Mouse (Mus musculus): ENCODE data around the gene Rhot2. TPM values are rescaled to one million over a fixed set of nuclear protein-coding genes. Genes with fewer than 3 reads are reported as not detected.

Gene Rhot2
- polyA plus RNA-seq, 1 experiment from 2014 or later, result 32.7 TPM

GRCm38 (mm10) chr17:25881691-25882090 is 37.0 kb upstream of the Rhot2 start:
- Histone ChIP-seq H3K9ac (ENCODE audit: low read length) (no peak overlapping the region), H3K27me3 (ENCODE audit: control insufficient read depth, insufficient read depth, low read length) (no peaks in the 10 kb centered on the region), H3K9me3 (replicated peaks; ENCODE audit: control insufficient read depth, low read length) (no peaks in the 10 kb centered on the region), H3K4me3 (ENCODE audit: low read length) (no peak overlapping the region), H3K27ac (ENCODE audit: low read length) (no peak overlapping the region), H3K4me2 (ENCODE audit: low read depth, low read length) (no peak overlapping the region), H3K36me3 (ENCODE audit: control insufficient read depth, insufficient read depth) (peaks cover 16% of the 10 kb centered on the region), H3K4me1 (ENCODE audit: control insufficient read depth, insufficient read depth, low read length) (peaks cover 3% of the 10 kb centered on the region; the same call in 1 of the 2 replicates)
- ATAC-seq (replicated peaks; ENCODE audit: extremely low read depth, insufficient read depth, low FRiP score), result no peak
- 47% methylated on average over 4 of the region's 4 CpGs for WGBS

DNA sequence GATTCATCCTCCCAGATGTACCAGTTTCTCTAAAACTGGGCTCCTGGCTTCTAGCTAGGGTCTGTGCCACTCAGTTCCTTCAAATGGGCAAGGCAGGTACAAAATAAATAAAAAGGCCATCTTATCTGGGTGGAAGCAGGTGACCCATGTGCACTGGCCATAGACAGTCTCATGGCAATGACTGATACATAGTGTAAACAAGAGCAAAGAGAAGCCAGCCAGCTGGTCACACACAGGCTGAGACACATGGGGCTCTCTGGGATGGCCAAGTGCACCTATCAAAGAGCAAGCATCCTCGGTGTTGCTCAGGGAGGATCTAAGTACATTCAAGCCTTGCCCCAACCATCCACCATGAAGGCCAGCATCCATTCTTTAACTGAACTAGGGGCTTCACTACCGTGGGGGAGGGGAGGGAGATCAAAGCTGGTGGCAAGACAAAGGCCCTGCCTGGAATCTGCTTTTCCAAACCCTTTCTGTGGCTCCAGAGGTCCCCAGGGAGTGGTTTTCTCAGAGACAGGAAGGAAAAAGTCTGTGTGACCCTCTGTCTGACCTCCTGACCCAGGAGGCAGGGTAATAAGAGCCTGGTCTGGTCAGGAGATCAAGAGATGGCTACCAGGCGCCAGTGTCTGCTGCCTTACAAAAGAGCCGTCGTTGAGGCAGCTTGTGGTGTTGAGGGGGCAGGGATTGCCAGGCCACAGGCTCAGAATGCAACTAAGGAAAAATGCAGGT is 36.4 kb upstream of the Rhot2 start:
- no peak overlapping the region for H3K9ac ChIP-seq (ENCODE audit: low read length)
- no peaks in the 10 kb centered on the region for H3K9me3 ChIP-seq (replicated peaks; ENCODE audit: control insufficient read depth, low read length)
- H3K4me1 ChIP-seq (ENCODE audit: control insufficient read depth, insufficient read depth, low read length), result peaks cover 9% of the 10 kb centered on the region
- peaks cover 16% of the 10 kb centered on the region for H3K36me3 ChIP-seq (ENCODE audit: control insufficient read depth, insufficient read depth)
- H3K4me2 ChIP-seq (ENCODE audit: low read depth, low read length), result no peak overlapping the region
- ATAC-seq (replicated peaks; ENCODE audit: extremely low read depth, insufficient read depth, low FRiP score), result no peak
- H3K27ac ChIP-seq (ENCODE audit: low read length), result no peak overlapping the region
- no peak overlapping the region for H3K4me3 ChIP-seq (ENCODE audit: low read length)
- WGBS, result 21% methylated on average over 5 of the region's 5 CpGs
- H3K27me3 ChIP-seq (ENCODE audit: control insufficient read depth, insufficient read depth, low read length), result no peaks in the 10 kb centered on the region

DNA sequence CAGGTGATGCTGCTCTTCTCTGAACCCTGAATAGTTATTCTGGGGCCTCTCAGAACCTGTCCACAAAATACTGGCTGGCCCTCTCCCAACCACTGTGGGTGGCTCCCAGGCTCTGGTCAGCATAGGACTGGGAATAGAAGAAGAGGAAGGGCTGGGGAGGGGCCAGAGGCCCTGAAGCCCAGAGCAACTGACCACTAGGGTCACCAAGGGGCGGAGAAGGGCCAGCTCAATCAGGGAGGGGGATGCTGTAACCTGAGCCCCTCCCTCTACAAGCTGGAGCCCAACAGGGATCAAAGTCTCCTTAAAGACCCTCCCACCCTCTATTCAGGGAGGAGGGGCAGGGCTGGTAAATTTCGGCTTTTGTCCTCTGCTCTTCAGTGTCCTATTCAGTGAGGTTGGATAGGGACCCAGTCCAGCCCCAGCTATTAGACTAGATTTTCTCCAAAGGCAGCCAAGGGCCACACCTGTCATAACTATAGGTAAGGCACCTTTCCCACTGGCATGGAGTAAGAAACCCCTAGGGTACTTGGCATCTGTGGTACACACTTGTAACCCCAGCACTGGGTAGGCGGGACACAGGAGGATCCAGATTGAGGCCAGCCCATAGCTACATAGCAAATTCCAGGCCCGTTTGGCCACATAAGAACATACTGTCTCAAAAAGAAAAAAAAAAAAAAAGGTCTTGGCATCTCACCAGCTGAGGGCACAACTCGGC is 35.7 kb upstream of the Rhot2 start, which contains the start of gene Wfikkn1:
Wfikkn1 (minus strand) TSS at position 663 of the 715 bp plus-strand sequence.
- no peak within 1 kb of the TSS for H3K4me3 ChIP-seq (ENCODE audit: low read length)
- no peak within 1 kb of the TSS for H3K4me2 ChIP-seq (ENCODE audit: low read depth, low read length)
- H3K27ac ChIP-seq (ENCODE audit: low read length), result no peak within 1 kb of the TSS
- H3K9me3 ChIP-seq (replicated peaks; ENCODE audit: control insufficient read depth, low read length), result no peaks in the 10 kb centered on the region
- WGBS, result 61% methylated on average over 5 of the region's 5 CpGs
- H3K36me3 ChIP-seq (ENCODE audit: control insufficient read depth, insufficient read depth), result peaks cover 16% of the 10 kb centered on the region
- peaks cover 11% of the 10 kb centered on the region for H3K4me1 ChIP-seq (ENCODE audit: control insufficient read depth, insufficient read depth, low read length)
- no peak within 1 kb of the TSS for H3K9ac ChIP-seq (ENCODE audit: low read length)
- ATAC-seq (replicated peaks; ENCODE audit: extremely low read depth, insufficient read depth, low FRiP score), result no peak
- H3K27me3 ChIP-seq (ENCODE audit: control insufficient read depth, insufficient read depth, low read length), result no peaks in the 10 kb centered on the region

DNA sequence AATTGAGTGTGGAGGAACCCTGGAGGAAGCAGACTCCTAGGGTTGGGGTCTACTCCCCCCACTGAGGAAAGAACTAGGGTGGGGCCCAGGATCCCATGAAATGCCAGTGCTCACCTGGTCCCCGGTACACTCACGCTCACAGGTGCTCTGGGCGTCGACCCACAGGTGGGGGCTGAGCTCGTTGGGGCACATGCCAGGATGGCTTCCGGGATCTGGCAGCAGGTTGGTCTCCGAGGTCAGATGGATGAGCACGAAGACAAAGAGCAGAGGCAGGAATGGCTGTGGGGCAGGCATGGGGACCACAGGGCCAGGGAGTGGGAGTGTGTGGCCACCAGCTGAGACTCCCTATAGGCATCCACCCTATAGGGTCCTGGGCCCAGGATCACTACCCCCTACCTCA is 35.1 kb upstream of the Rhot2 start:
- Histone ChIP-seq H3K9me3 (replicated peaks; ENCODE audit: control insufficient read depth, low read length) (no peaks in the 10 kb centered on the region), H3K27ac (ENCODE audit: low read length) (no peak overlapping the region), H3K4me3 (ENCODE audit: low read length) (no peak overlapping the region), H3K9ac (ENCODE audit: low read length) (no peak overlapping the region), H3K36me3 (ENCODE audit: control insufficient read depth, insufficient read depth) (peaks cover 16% of the 10 kb centered on the region), H3K4me1 (ENCODE audit: control insufficient read depth, insufficient read depth, low read length) (peaks cover 11% of the 10 kb centered on the region), H3K27me3 (ENCODE audit: control insufficient read depth, insufficient read depth, low read length) (no peaks in the 10 kb centered on the region), H3K4me2 (ENCODE audit: low read depth, low read length) (no peak overlapping the region)
- no peak for ATAC-seq (replicated peaks; ENCODE audit: extremely low read depth, insufficient read depth, low FRiP score)
- 79% methylated on average over 8 of the region's 8 CpGs for WGBS

DNA sequence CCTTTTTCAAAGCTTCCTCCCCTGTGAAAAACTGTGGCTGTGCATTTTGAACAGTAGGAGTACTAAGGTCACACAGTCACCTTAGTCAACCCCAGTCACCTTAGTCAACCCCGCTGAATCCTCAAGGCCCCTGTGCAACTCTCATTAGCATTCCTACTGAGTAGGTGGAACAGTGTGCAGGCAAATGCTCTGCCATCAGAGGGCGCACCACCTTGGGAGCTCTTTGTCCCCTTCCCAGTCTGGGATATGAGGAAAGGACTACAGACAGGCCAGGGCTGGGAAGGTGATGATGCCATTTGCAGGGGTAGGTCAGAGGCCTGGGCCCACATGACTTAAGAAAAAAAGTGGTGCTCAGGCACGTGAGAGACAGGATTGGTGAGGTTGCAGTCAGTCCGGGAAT is 34.6 kb upstream of the Rhot2 start:
- Histone ChIP-seq H3K9me3 (replicated peaks; ENCODE audit: control insufficient read depth, low read length) (no peaks in the 10 kb centered on the region), H3K27ac (ENCODE audit: low read length) (no peak overlapping the region), H3K9ac (ENCODE audit: low read length) (no peak overlapping the region), H3K4me2 (ENCODE audit: low read depth, low read length) (no peak overlapping the region), H3K36me3 (ENCODE audit: control insufficient read depth, insufficient read depth) (peaks cover 14% of the 10 kb centered on the region), H3K27me3 (ENCODE audit: control insufficient read depth, insufficient read depth, low read length) (no peaks in the 10 kb centered on the region), H3K4me1 (ENCODE audit: control insufficient read depth, insufficient read depth, low read length) (peaks cover 13% of the 10 kb centered on the region), H3K4me3 (ENCODE audit: low read length) (no peak overlapping the region)
- ATAC-seq (replicated peaks; ENCODE audit: extremely low read depth, insufficient read depth, low FRiP score), result no peak
- 69% methylated on average over 4 of the region's 4 CpGs for WGBS

- Histone ChIP-seq H3K9ac (ENCODE audit: low read length) (no peak overlapping the region), H3K4me3 (ENCODE audit: low read length) (no peak overlapping the region), H3K9me3 (replicated peaks; ENCODE audit: control insufficient read depth, low read length) (no peaks in the 10 kb centered on the region), H3K4me1 (ENCODE audit: control insufficient read depth, insufficient read depth, low read length) (peaks cover 19% of the 10 kb centered on the region), H3K4me2 (ENCODE audit: low read depth, low read length) (no peak overlapping the region), H3K27ac (ENCODE audit: low read length) (no peak overlapping the region), H3K36me3 (ENCODE audit: control insufficient read depth, insufficient read depth) (peaks cover 10% of the 10 kb centered on the region), H3K27me3 (ENCODE audit: control insufficient read depth, insufficient read depth, low read length) (no peaks in the 10 kb centered on the region)
- WGBS, result 93% methylated on average over 19 of the region's 19 CpGs
- ATAC-seq (replicated peaks; ENCODE audit: extremely low read depth, insufficient read depth, low FRiP score), result no peak
Measured at GRCm38 (mm10) chr17:25878611-25879180, 34.0 kb upstream of the Rhot2 start.

DNA sequence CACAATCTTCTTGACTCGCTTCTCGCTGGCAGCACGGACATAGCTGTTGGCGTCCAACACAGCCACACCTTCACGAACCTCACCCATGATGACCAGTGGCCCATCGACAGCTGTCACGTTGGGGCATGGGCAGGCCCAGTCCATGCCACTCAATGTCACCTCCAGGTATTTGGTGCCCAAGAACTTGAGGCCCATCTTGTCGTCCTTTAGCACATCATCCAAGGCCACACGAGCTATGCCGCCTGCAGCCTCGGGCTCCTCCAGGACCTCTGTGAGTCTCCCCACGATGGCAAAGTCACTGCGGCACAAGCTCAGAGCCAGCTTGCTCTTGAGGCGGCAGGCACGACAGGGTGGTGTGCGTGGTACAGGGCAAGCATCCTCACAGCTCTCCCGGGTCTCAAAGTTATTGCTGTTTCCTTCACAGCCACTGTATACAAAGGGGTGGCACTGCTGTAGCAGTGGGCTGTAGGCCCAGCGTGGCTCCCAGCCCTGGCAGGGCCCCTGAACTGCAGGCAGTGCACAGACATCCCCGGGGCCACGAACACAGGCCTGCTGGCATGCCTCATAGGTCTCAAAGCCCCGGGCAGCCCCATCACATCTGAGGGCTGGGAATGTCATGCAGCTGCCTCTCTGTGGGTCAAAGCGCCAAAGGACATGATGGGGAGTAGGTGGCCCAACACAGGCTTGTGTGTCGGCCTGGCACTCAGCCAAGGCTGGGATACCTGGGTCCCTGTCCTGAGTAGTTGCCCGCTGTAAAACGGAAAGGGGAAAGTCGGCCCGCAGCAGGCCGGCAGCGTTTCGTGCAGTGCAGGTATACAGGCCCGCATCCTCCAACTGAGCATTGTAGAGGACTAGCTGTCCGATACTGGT is 33.3 kb upstream of the Rhot2 start:
- WGBS, result 92% methylated on average over 32 of the region's 32 CpGs
- Histone ChIP-seq H3K36me3 (ENCODE audit: control insufficient read depth, insufficient read depth) (peaks cover 3% of the 10 kb centered on the region), H3K9me3 (replicated peaks; ENCODE audit: control insufficient read depth, low read length) (no peaks in the 10 kb centered on the region), H3K9ac (ENCODE audit: low read length) (no peak overlapping the region), H3K4me3 (ENCODE audit: low read length) (no peak overlapping the region), H3K27ac (ENCODE audit: low read length) (no peak overlapping the region), H3K4me1 (ENCODE audit: control insufficient read depth, insufficient read depth, low read length) (peaks cover 19% of the 10 kb centered on the region), H3K27me3 (ENCODE audit: control insufficient read depth, insufficient read depth, low read length) (no peaks in the 10 kb centered on the region), H3K4me2 (ENCODE audit: low read depth, low read length) (no peak overlapping the region)
- ATAC-seq (replicated peaks; ENCODE audit: extremely low read depth, insufficient read depth, low FRiP score), result no peak

DNA sequence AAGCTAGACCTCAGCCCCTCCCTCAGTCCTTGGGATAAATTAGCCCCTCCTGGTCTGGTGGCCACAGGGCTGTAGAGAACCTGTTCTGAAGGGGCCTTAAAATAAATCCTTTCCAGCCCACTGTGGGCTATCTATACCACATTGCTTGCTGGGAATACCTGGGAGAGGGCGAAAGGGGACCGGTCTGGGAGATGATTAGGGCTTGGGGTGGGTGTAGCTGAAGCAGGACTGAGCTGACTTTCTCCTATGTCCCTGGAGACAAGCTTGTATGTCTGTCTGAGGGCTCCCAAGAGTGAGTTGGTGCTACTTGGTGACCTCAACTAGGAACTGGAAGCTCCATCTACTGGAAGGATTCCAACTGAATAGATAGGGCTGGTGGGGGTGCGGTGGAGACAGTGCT is 32.4 kb upstream of the Rhot2 start:
- no peak overlapping the region for H3K27ac ChIP-seq (ENCODE audit: low read length)
- H3K9ac ChIP-seq (ENCODE audit: low read length), result no peak overlapping the region
- no peaks in the 10 kb centered on the region for H3K36me3 ChIP-seq (ENCODE audit: control insufficient read depth, insufficient read depth)
- ATAC-seq (replicated peaks; ENCODE audit: extremely low read depth, insufficient read depth, low FRiP score), result no peak
- no peak overlapping the region for H3K4me3 ChIP-seq (ENCODE audit: low read length)
- WGBS, result 73% methylated on average over 3 of the region's 3 CpGs
- no peaks in the 10 kb centered on the region for H3K9me3 ChIP-seq (replicated peaks; ENCODE audit: control insufficient read depth, low read length)
- H3K4me1 ChIP-seq (ENCODE audit: control insufficient read depth, insufficient read depth, low read length), result peaks cover 19% of the 10 kb centered on the region
- no peak overlapping the region for H3K4me2 ChIP-seq (ENCODE audit: low read depth, low read length)
- H3K27me3 ChIP-seq (ENCODE audit: control insufficient read depth, insufficient read depth, low read length), result no peaks in the 10 kb centered on the region
